Mouse (Mus musculus) ES-E14 (cell line): Measurements from ENCODE around the gene Rtel1. TPM values are rescaled to one million over a fixed set of nuclear protein-coding genes. Genes with fewer than 3 reads are reported as not detected.

Experiments used
- DNase-seq: peaks from one replicate; pipeline ENCODE4 v3.0.0-alpha.2; 2013; ENCODE audit warnings: low read depth, low spot score
- H3K27ac ChIP-seq: 2 replicates; pipeline ENCODE4 v1.5.1; 2012; ENCODE audit warnings: low read depth, mild to moderate bottlenecking, low read length, moderate library complexity, mixed read lengths; ENCODE audit not compliant: poor library complexity, insufficient read depth, severe bottlenecking
- H3K36me3 ChIP-seq: 2 replicates; pipeline ENCODE4 v1.6.1; 2012; ENCODE audit warnings: mild to moderate bottlenecking, low read length, moderate library complexity, mixed read lengths; ENCODE audit not compliant: control insufficient read depth, poor library complexity, insufficient read depth, severe bottlenecking
- H3K4me1 ChIP-seq, 2 experiments: fragments of 150-350 bp in 1 of 2; sonication (generic) in 1 of 2; 2 replicates each; pipeline ENCODE4 v1.6.1; 2012; ENCODE audit warnings: low read length in 2 of 2, mild to moderate bottlenecking in 1 of 2, mixed read lengths in 1 of 2; ENCODE audit not compliant: control insufficient read depth in 2 of 2, insufficient read depth in 2 of 2, poor library complexity in 1 of 2
- H3K4me3 ChIP-seq, 2 experiments: fragments of 150-350 bp in 1 of 2; sonication (generic) in 1 of 2; 2 replicates each; pipeline ENCODE4 v1.5.1; 2012; ENCODE audit warnings: low read length in 2 of 2, low read depth in 1 of 2, mild to moderate bottlenecking in 1 of 2, mixed read lengths in 1 of 2; ENCODE audit not compliant: insufficient read depth in 1 of 2, poor library complexity in 1 of 2, severe bottlenecking in 1 of 2
- H3K9ac ChIP-seq: 2 replicates; pipeline ENCODE4 v1.6.1; 2012; ENCODE audit warnings: low read depth, mild to moderate bottlenecking, low read length, mixed read lengths; ENCODE audit not compliant: poor library complexity, insufficient read depth, severe bottlenecking
- H3K9me3 ChIP-seq: fragments of 150-350 bp; sonication (generic); 2 replicates; pipeline ENCODE4 v1.6.1; 2012; ENCODE audit warnings: low read depth, mild to moderate bottlenecking, low read length; ENCODE audit not compliant: control insufficient read depth, insufficient read depth
- CHD2 ChIP-seq: IDR thresholded peaks from 2 replicates; pipeline ENCODE4 v1.6.1; 2014; ENCODE audit warnings: mild to moderate bottlenecking, low read depth, low read length, inconsistent platforms
- HCFC1 ChIP-seq: IDR thresholded peaks from 2 replicates; pipeline ENCODE4 v1.6.1; 2012; ENCODE audit warnings: low read length, inconsistent platforms, borderline replicate concordance; ENCODE audit not compliant: insufficient read depth
- MAFK ChIP-seq: IDR thresholded peaks from 2 replicates; pipeline ENCODE4 v1.6.1; 2014; ENCODE audit warnings: mild to moderate bottlenecking, low read depth, low read length, inconsistent platforms; ENCODE audit not compliant: insufficient read depth
- ZC3H11A ChIP-seq: IDR thresholded peaks from 2 replicates; pipeline ENCODE4 v1.6.1; 2012; ENCODE audit warnings: low read depth, mild to moderate bottlenecking, inconsistent platforms, low read length, borderline replicate concordance
- ZNF384 ChIP-seq: IDR thresholded peaks from 2 replicates; pipeline ENCODE4 v1.6.1; 2012; ENCODE audit warnings: low read depth, low read length, inconsistent platforms
- in situ Hi-C, 2 experiments: fragments of 600-800 bp; cut with MboI; formaldehyde crosslinking; loops; one replicate each; pipeline ENCODE4 v1.15.1; 2025; ENCODE audit warnings: low sequenced_read_pairs in 2 of 2, inconsistent platforms in 1 of 2; ENCODE audit not compliant: unreplicated experiment in 2 of 2
- total RNA-seq: library from RNA; depleted of rRNA; stranded (reverse); fragments of 300-350 nt; gene quantifications from 2 replicates; pipeline ENCODE4 v1.2.3, GENCODE M21; 2012

The Rtel1 gene
- total RNA-seq, 1 experiment: 133 TPM

- H3K9me3 ChIP-seq: no peaks in the 10 kb centered on the region
- H3K27ac ChIP-seq: no peak overlapping the region
- no peak overlapping the region for H3K4me3 ChIP-seq
- no peak for TF ChIP-seq ZNF384
- no peak for TF ChIP-seq ZC3H11A
- no peak for TF ChIP-seq CHD2
- TF ChIP-seq HCFC1: no peak
- no peak for TF ChIP-seq MAFK
- in situ Hi-C loops: no loop called here
- H3K36me3 ChIP-seq: no peaks in the 10 kb centered on the region
- H3K9ac ChIP-seq: no peak overlapping the region
- peaks cover 0 to 9% of the 10 kb centered on the region in 2 experiments; a peak in 1 of 4 replicates for H3K4me1 ChIP-seq
- no peak for DNase-seq
These were observed 14.6 kb upstream of the Rtel1 start for GRCm38 (mm10) chr2:181304944-181305343.

- Histone ChIP-seq H3K27ac (no peak overlapping the region), H3K36me3 (no peaks in the 10 kb centered on the region), H3K9me3 (no peaks in the 10 kb centered on the region), H3K4me3 (peak overlapping the region; percentile 17 to 45; a peak in 3 of 4 replicates), H3K4me1 (peaks cover 0 to 10% of the 10 kb centered on the region in 2 experiments; a peak in 2 of 4 replicates), H3K9ac (no peak overlapping the region; the same call in 1 of the 2 replicates)
- peak; percentile 62 for DNase-seq
- TF ChIP-seq ZC3H11A (no peak), ZNF384 (no peak), HCFC1 (peak; percentile 46; the same call in 1 of the 2 replicates), CHD2 (0 out of 2 replicates have a peak, but pooled peaks have one; percentile 5), MAFK (no peak)
- in situ Hi-C loops: no loop called here
These were observed 12.3 kb upstream of the Rtel1 start for GRCm38 (mm10) chr2:181307144-181307804.

GRCm38 (mm10) chr2:181312435-181312834 lies 7.1 kb upstream of the Rtel1 start:
- Histone ChIP-seq H3K36me3 (no peaks in the 10 kb centered on the region), H3K4me3 (no peak overlapping the region), H3K9me3 (no peaks in the 10 kb centered on the region), H3K4me1 (peaks cover 0 to 14% of the 10 kb centered on the region in 2 experiments; a peak in 2 of 4 replicates), H3K9ac (no peak overlapping the region), H3K27ac (no peak overlapping the region)
- no peak for TF ChIP-seq CHD2
- TF ChIP-seq ZNF384: no peak
- DNase-seq: no peak
- in situ Hi-C loops: no loop called here

- H3K4me1 ChIP-seq: peaks cover 0 to 11% of the 10 kb centered on the region in 2 experiments; a peak in 2 of 4 replicates
- H3K36me3 ChIP-seq: no peaks in the 10 kb centered on the region
- DNase-seq: no peak
- peak overlapping the region; percentile 63 to 83 for H3K4me3 ChIP-seq
- H3K9ac ChIP-seq: peak overlapping the region; percentile 34
- in situ Hi-C loops: no loop called here
- no peak for TF ChIP-seq ZC3H11A
- TF ChIP-seq MAFK: no peak
- no peak for TF ChIP-seq CHD2
- peak; percentile 65; the same call in 1 of the 2 replicates for TF ChIP-seq ZNF384
- no peaks in the 10 kb centered on the region for H3K9me3 ChIP-seq
- H3K27ac ChIP-seq: no peak overlapping the region
These were observed 6.6 kb upstream of the Rtel1 start for GRCm38 (mm10) chr2:181313006-181313343.
